19 mouse cellular contexts compared by ENCODE assay signal in genomic region chr2:156566512-156566911, GRCm38 (mm10). TPM values are rescaled to one million over a fixed set of nuclear protein-coding genes. Genes with fewer than 3 reads are reported as not detected.
DNase-seq lines count a peak whose midpoint lies in the region; TF ChIP-seq lines count a peak whose summit lies in the region.
"Had no signal": no experiment of that assay in that cellular context is flagged by ENCODE, and none has a peak within 500 bp of the region (broad histone marks: within the 10 kb centered on the region; RNA-seq: fewer than 3 reads in every experiment).

No protein-coding gene starts in this region.

- TF ChIP-seq CTCF in gastrocnemius, adult 2 months (IDR thresholded peaks at IDR 0.05), result no peak
- no peak for TF ChIP-seq CTCF in layer of hippocampus, adult 2 months (conservative IDR thresholded peaks at IDR 0.05)

- H3K4me1 ChIP-seq in forebrain, embryonic 10.5 days, result no peaks in the 10 kb centered on the region
- H3K4me1 ChIP-seq: forebrain, embryonic 13.5 days; megakaryocyte, embryonic 14.5 days; stomach, embryonic 15.5 days had no signal

- peak; percentile 43 for DNase-seq in adrenal gland, postnatal 25 days
- no peak for DNase-seq in adrenal gland, postnatal 10 days
- peak; percentile 46 for DNase-seq in gastrocnemius, adult 2 months
- DNase-seq in gastrocnemius, postnatal 10 days, result no peak
- no peak for DNase-seq in layer of hippocampus, adult 2 months (ENCODE audit: low spot score in 2 of 2)
- DNase-seq in layer of hippocampus, postnatal 10 days (ENCODE audit: low spot score in 2 of 2), result no peak
- no peak for DNase-seq in forebrain, embryonic 10.5 days (ENCODE audit: extremely low spot score, low spot score)
- no peak for DNase-seq in spleen, postnatal 10 days (ENCODE audit: low spot score in 2 of 2)
- DNase-seq: gastrocnemius, postnatal 25 days; lung, adult 18-20 months; lung, postnatal 14 days; midbrain, embryonic 14.5 days; spleen, adult 18-20 months; thymus, adult 2 months had no signal

- no peak overlapping the region for H3K27ac ChIP-seq in gastrocnemius, adult 2 months
- H3K27ac ChIP-seq in layer of hippocampus, adult 2 months, result peak overlapping the region; percentile 28; the same call in 1 of the 2 replicates
- no peak overlapping the region for H3K27ac ChIP-seq in forebrain, embryonic 10.5 days
- H3K27ac ChIP-seq: forebrain, embryonic 13.5 days; hindbrain, postnatal 0 days; stomach, embryonic 15.5 days had no signal

- H3K9me3 ChIP-seq in forebrain, embryonic 10.5 days, result no peaks in the 10 kb centered on the region
- H3K9me3 ChIP-seq: forebrain, embryonic 13.5 days; G1E; megakaryocyte, embryonic 14.5 days; stomach, embryonic 15.5 days had no signal

- H3K27me3 ChIP-seq in forebrain, embryonic 10.5 days (ENCODE audit: poor library complexity, severe bottlenecking), result no peaks in the 10 kb centered on the region
- H3K27me3 ChIP-seq: forebrain, embryonic 13.5 days; stomach, embryonic 15.5 days had no signal

- 94% methylated on average over 2 of the region's 2 CpGs for WGBS in forebrain, embryonic 10.5 days

- peaks cover 63% of the 10 kb centered on the region for H3K36me3 ChIP-seq in forebrain, embryonic 10.5 days (replicated peaks)

- H3K4me3 ChIP-seq in gastrocnemius, adult 2 months, result no peak overlapping the region
- H3K4me3 ChIP-seq in layer of hippocampus, adult 2 months, result no peak overlapping the region
- no peak overlapping the region for H3K4me3 ChIP-seq in forebrain, embryonic 10.5 days
- H3K4me3 ChIP-seq: forebrain, embryonic 13.5 days; megakaryocyte, embryonic 14.5 days; stomach, embryonic 15.5 days had no signal

- intact Hi-C loops in gastrocnemius, adult 2 months (cut with DNase I), result no loop called here

RNA-seq across cellular contexts. Expression of gene Aar2, which starts 19.1 kb away (rescaled TPM):
- 28.1 and 38.0 TPM in 2 replicates for total RNA-seq in adrenal gland, postnatal 25 days (2021)
- 10 to 100 TPM; 27.2 TPM for total RNA-seq in adrenal gland, postnatal 10 days (2021)
- 10 to 100 TPM; 22.0 to 22.4 TPM for total RNA-seq in gastrocnemius, adult 2 months (2021)
- total RNA-seq in gastrocnemius, postnatal 10 days (2021), result 10 to 100 TPM; 16.2 to 18.6 TPM
- 10 to 100 TPM; 35.6 to 39.0 TPM for total RNA-seq in layer of hippocampus, adult 2 months (2021)
- 10 to 100 TPM; 30.4 to 33.5 TPM for total RNA-seq in layer of hippocampus, postnatal 10 days (2021)
- polyA plus RNA-seq in forebrain, embryonic 10.5 days (2016; fragmentation: Nextera tagmentation; extraction: Ambion mirVana), result 51.6 and 53.4 TPM in 2 replicates

RNA-seq across cellular contexts. Expression of gene Dlgap4, which starts 47.0 kb away (rescaled TPM):
- total RNA-seq in adrenal gland, postnatal 25 days (2021), result 50.6 and 63.0 TPM in 2 replicates
- total RNA-seq in adrenal gland, postnatal 10 days (2021), result 10 to 100 TPM; 36.9 to 40.3 TPM
- 10 to 100 TPM; 43.5 to 55.3 TPM for total RNA-seq in gastrocnemius, adult 2 months (2021)
- 100 to 1,000 TPM in 1 of 2 experiments, 10 to 100 TPM in 1; 76.5 to 102 TPM for total RNA-seq in gastrocnemius, postnatal 10 days (2021)
- total RNA-seq in layer of hippocampus, adult 2 months (2021), result 100 to 1,000 TPM; 194 to 198 TPM
- 100 to 1,000 TPM; 220 to 257 TPM for total RNA-seq in layer of hippocampus, postnatal 10 days (2021)
- polyA plus RNA-seq in forebrain, embryonic 10.5 days (2016; fragmentation: Nextera tagmentation; extraction: Ambion mirVana), result 117 and 126 TPM in 2 replicates

Comparison
In these comparisons a context has a peak if more than half of its experiments do, and no peak if none do; other contexts are left out.
1. DNase-seq: peak in adrenal gland, postnatal 25 days (single experiment) and gastrocnemius, adult 2 months (single experiment); none in adrenal gland, postnatal 10 days (single experiment), gastrocnemius, postnatal 10 days (single experiment), layer of hippocampus, adult 2 months (0 of 2), layer of hippocampus, postnatal 10 days (0 of 2), forebrain, embryonic 10.5 days (single experiment) and spleen, postnatal 10 days (0 of 2).